Mouse (Mus musculus): ENCODE measurements at regions not wholly inside any gene's neighbourhood (a gene's known extent, or its start where the extent isn't known, plus 50 kb on each side); places are given as distances from the start of the nearest gene placed in this dataset.

GRCm38 (mm10) chr4:40031361-40031760 lies 111.5 kb upstream of the Aco1 start:
- H3K27me3 ChIP-seq (replicated peaks), result no peaks in the 10 kb centered on the region
- no peak for ATAC-seq (ENCODE audit: low FRiP score)

GRCm38 (mm10) chr4:40047846-40048245 lies 95.0 kb upstream of the Aco1 start:
- Histone ChIP-seq H3K27me3 (replicated peaks) (no peaks in the 10 kb centered on the region), H3K9ac (replicated peaks) (no peak overlapping the region), H3K36me3 (no peaks in the 10 kb centered on the region), H3K27ac (replicated peaks) (no peak overlapping the region), H3K4me3 (replicated peaks) (no peak overlapping the region), H3K4me2 (no peak overlapping the region), H3K4me1 (peaks cover 19% of the 10 kb centered on the region), H3K9me3 (replicated peaks) (no peaks in the 10 kb centered on the region)
- WGBS, result 92% methylated on average over 10 of the region's 10 CpGs
- ATAC-seq (ENCODE audit: low FRiP score), result no peak

More at GRCm38 (mm10) chr4:40031361-40031760, 111.5 kb upstream of the Aco1 start:
- Histone ChIP-seq H3K4me3 (replicated peaks) (no peak overlapping the region), H3K9me3 (replicated peaks) (no peaks in the 10 kb centered on the region), H3K4me2 (no peak overlapping the region), H3K9ac (replicated peaks) (no peak overlapping the region), H3K27ac (replicated peaks) (no peak overlapping the region), H3K4me1 (no peaks in the 10 kb centered on the region), H3K36me3 (no peaks in the 10 kb centered on the region)
- 100% methylated on average over 1 of the region's 1 CpGs for WGBS

- no peak overlapping the region for H3K27ac ChIP-seq (replicated peaks)
- no peak for ATAC-seq (ENCODE audit: low FRiP score)
- WGBS, result 47% methylated on average over 6 of the region's 6 CpGs
Measured at GRCm38 (mm10) chr4:40049086-40049485, 93.8 kb upstream of the Aco1 start.

GRCm38 (mm10) chr4:40051848-40052247 lies 91.0 kb upstream of the Aco1 start:
- WGBS, result 43% methylated on average over 4 of the region's 4 CpGs
- Histone ChIP-seq H3K9me3 (replicated peaks) (no peaks in the 10 kb centered on the region), H3K27me3 (replicated peaks) (no peaks in the 10 kb centered on the region), H3K36me3 (no peaks in the 10 kb centered on the region), H3K4me3 (replicated peaks) (no peak overlapping the region), H3K4me1 (peaks cover 19% of the 10 kb centered on the region), H3K9ac (replicated peaks) (no peak overlapping the region), H3K4me2 (no peak overlapping the region), H3K27ac (replicated peaks) (no peak overlapping the region)
- no peak for ATAC-seq (ENCODE audit: low FRiP score)

More at GRCm38 (mm10) chr4:40049086-40049485, 93.8 kb upstream of the Aco1 start:
- Histone ChIP-seq H3K4me1 (peaks cover 19% of the 10 kb centered on the region), H3K9ac (replicated peaks) (no peak overlapping the region), H3K4me3 (replicated peaks) (no peak overlapping the region), H3K4me2 (no peak overlapping the region), H3K27me3 (replicated peaks) (no peaks in the 10 kb centered on the region), H3K9me3 (replicated peaks) (no peaks in the 10 kb centered on the region), H3K36me3 (no peaks in the 10 kb centered on the region)

- 86% methylated on average over 2 of the region's 2 CpGs for WGBS
Measured at GRCm38 (mm10) chr4:40053391-40053790, 89.5 kb upstream of the Aco1 start.

GRCm38 (mm10) chr4:40063751-40064456 lies 79.0 kb upstream of the Aco1 start:
- whole genome bisulfite sequencing, result 75% methylated on average over 3 of the region's 3 CpGs
- H3K27ac ChIP-seq (replicated peaks), result no peak overlapping the region
- no peaks in the 10 kb centered on the region; the same call in 1 of the 2 replicates for H3K9me3 ChIP-seq (replicated peaks)
- ATAC-seq (ENCODE audit: low FRiP score), result no peak
- no peak overlapping the region for H3K4me3 ChIP-seq (replicated peaks)
- no peaks in the 10 kb centered on the region for H3K4me1 ChIP-seq
- no peaks in the 10 kb centered on the region for H3K36me3 ChIP-seq
- H3K27me3 ChIP-seq (replicated peaks), result no peaks in the 10 kb centered on the region
- no peak overlapping the region for H3K9ac ChIP-seq (replicated peaks)
- H3K4me2 ChIP-seq, result no peak overlapping the region

More at GRCm38 (mm10) chr4:40053391-40053790, 89.5 kb upstream of the Aco1 start:
- Histone ChIP-seq H3K4me3 (replicated peaks) (no peak overlapping the region), H3K9me3 (replicated peaks) (no peaks in the 10 kb centered on the region), H3K4me1 (peaks cover 19% of the 10 kb centered on the region), H3K4me2 (no peak overlapping the region), H3K27me3 (replicated peaks) (no peaks in the 10 kb centered on the region), H3K36me3 (no peaks in the 10 kb centered on the region), H3K27ac (replicated peaks) (no peak overlapping the region), H3K9ac (replicated peaks) (no peak overlapping the region)
- no peak for ATAC-seq (ENCODE audit: low FRiP score)

- WGBS, result 67% methylated on average over 9 of the region's 9 CpGs
- no peaks in the 10 kb centered on the region for H3K36me3 ChIP-seq
- no peak overlapping the region for H3K9ac ChIP-seq (replicated peaks)
- no peaks in the 10 kb centered on the region; the same call in 1 of the 2 replicates for H3K9me3 ChIP-seq (replicated peaks)
- H3K4me3 ChIP-seq (replicated peaks), result no peak overlapping the region
- no peak overlapping the region for H3K27ac ChIP-seq (replicated peaks)
- no peak for ATAC-seq (ENCODE audit: low FRiP score)
- H3K4me1 ChIP-seq, result no peaks in the 10 kb centered on the region
- H3K4me2 ChIP-seq, result no peak overlapping the region
- H3K27me3 ChIP-seq (replicated peaks), result no peaks in the 10 kb centered on the region
Measured at GRCm38 (mm10) chr4:40064457-40064836, 78.4 kb upstream of the Aco1 start.

GRCm38 (mm10) chr4:40070959-40071634 lies 71.8 kb upstream of the Aco1 start:
- Histone ChIP-seq H3K4me2 (no peak overlapping the region), H3K27me3 (replicated peaks) (no peaks in the 10 kb centered on the region), H3K36me3 (no peaks in the 10 kb centered on the region), H3K27ac (replicated peaks) (no peak overlapping the region), H3K9me3 (replicated peaks) (no peaks in the 10 kb centered on the region), H3K4me3 (replicated peaks) (no peak overlapping the region), H3K9ac (replicated peaks) (no peak overlapping the region), H3K4me1 (no peaks in the 10 kb centered on the region)
- no peak for ATAC-seq (ENCODE audit: low FRiP score)
- 67% methylated on average over 4 of the region's 4 CpGs for WGBS

GRCm38 (mm10) chr4:40081035-40081434 lies 61.8 kb upstream of the Aco1 start:
- H3K4me3 ChIP-seq (replicated peaks), result no peak overlapping the region
- H3K4me1 ChIP-seq, result no peaks in the 10 kb centered on the region
- no peak for ATAC-seq (ENCODE audit: low FRiP score)
- H3K9ac ChIP-seq (replicated peaks), result no peak overlapping the region
- no peaks in the 10 kb centered on the region for H3K27me3 ChIP-seq (replicated peaks)
- H3K27ac ChIP-seq (replicated peaks), result no peak overlapping the region
- 72% methylated on average over 3 of the region's 3 CpGs for WGBS
- H3K9me3 ChIP-seq (replicated peaks), result no peaks in the 10 kb centered on the region
- no peak overlapping the region for H3K4me2 ChIP-seq
- no peaks in the 10 kb centered on the region for H3K36me3 ChIP-seq

- 69% methylated on average over 5 of the region's 5 CpGs for WGBS
- ATAC-seq (ENCODE audit: low FRiP score), result no peak
- H3K27ac ChIP-seq (replicated peaks), result no peak overlapping the region
- no peak overlapping the region for H3K9ac ChIP-seq (replicated peaks)
- no peaks in the 10 kb centered on the region for H3K27me3 ChIP-seq (replicated peaks)
- H3K4me2 ChIP-seq, result no peak overlapping the region
- no peak overlapping the region for H3K4me3 ChIP-seq (replicated peaks)
- no peaks in the 10 kb centered on the region for H3K4me1 ChIP-seq
- H3K36me3 ChIP-seq, result no peaks in the 10 kb centered on the region
- H3K9me3 ChIP-seq (replicated peaks), result no peaks in the 10 kb centered on the region
Measured at GRCm38 (mm10) chr4:40090295-40090694, 52.6 kb upstream of the Aco1 start.
